Mouse (Mus musculus): ENCODE results near the gene Tbrg4. TPM values are rescaled to one million over a fixed set of nuclear protein-coding genes. Genes with fewer than 3 reads are reported as not detected.

Gene Tbrg4
- polyA plus RNA-seq, 1 experiment from 2014 or later = 80.0 TPM

- H3K36me3 ChIP-seq (replicated peaks) = peaks cover 61% of the 10 kb centered on the region
- H3K4me1 ChIP-seq = peaks cover 32% of the 10 kb centered on the region
These were observed 28.3 kb downstream of the Tbrg4 start for GRCm38 (mm10) chr11:6597523-6597922.

DNA sequence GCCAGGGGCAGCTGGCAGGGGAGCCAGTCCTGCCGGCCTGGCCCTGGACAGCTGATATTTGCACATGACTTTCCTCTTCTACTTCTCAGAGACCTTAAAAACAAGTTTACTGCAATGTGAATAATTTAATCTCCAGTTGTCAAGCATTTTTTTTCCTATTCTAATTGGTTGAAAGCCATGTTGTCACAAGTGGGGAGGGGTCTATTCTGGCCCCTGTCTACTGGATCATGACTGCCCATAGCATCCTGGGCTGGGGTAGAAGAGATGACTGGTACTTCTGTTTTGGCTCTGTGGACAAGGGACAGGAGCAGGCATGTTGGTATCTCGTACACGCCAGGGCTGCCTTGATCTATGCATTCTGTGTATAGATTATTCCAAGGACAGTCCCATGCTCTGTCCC lies 29.3 kb downstream of the Tbrg4 start:
- Histone ChIP-seq H3K9me3 (no peaks in the 10 kb centered on the region), H3K27ac (no peak overlapping the region), H3K4me3 (no peak overlapping the region), H3K36me3 (replicated peaks) (peaks cover 70% of the 10 kb centered on the region), H3K4me1 (peaks cover 30% of the 10 kb centered on the region), H3K27me3 (ENCODE audit: poor library complexity, severe bottlenecking) (no peaks in the 10 kb centered on the region)
- 87% methylated on average over 3 of the region's 3 CpGs for WGBS
- no peak for DNase-seq (ENCODE audit: extremely low spot score, low spot score)

More at GRCm38 (mm10) chr11:6597523-6597922, 28.3 kb downstream of the Tbrg4 start:
- peaks cover 5% of the 10 kb centered on the region; the same call in 1 of the 2 replicates for H3K27me3 ChIP-seq (ENCODE audit: poor library complexity, severe bottlenecking)
- H3K9me3 ChIP-seq = no peaks in the 10 kb centered on the region
- no peak overlapping the region for H3K27ac ChIP-seq
- no peak overlapping the region for H3K4me3 ChIP-seq
- WGBS = 84% methylated on average over 7 of the region's 7 CpGs
- no peak for DNase-seq (ENCODE audit: extremely low spot score, low spot score)

DNA sequence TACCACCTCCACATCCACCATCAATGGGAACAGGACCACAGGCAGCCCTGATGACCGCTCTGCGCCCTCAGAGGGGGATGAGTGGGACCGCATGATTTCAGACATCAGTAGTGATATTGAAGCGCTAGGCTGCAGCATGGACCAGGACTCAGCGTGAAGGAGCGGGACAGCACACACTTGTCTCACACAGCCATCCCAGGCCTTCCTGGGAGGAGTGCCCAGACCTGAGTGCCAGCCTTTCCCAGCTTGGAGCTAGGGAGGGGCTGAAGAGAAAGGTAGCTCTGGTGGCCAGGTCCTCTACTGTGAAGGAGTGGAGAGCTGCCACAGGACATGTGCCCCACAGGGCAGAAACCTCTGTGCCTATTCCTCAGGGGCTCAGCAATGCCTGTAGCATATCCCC lies 29.7 kb downstream of the Tbrg4 start:
- Histone ChIP-seq H3K27ac (no peak overlapping the region), H3K9me3 (no peaks in the 10 kb centered on the region), H3K36me3 (replicated peaks) (peaks cover 74% of the 10 kb centered on the region), H3K4me1 (peaks cover 30% of the 10 kb centered on the region), H3K27me3 (ENCODE audit: poor library complexity, severe bottlenecking) (no peaks in the 10 kb centered on the region), H3K4me3 (no peak overlapping the region)
- DNase-seq (ENCODE audit: extremely low spot score, low spot score) = no peak
- WGBS = 93% methylated on average over 6 of the region's 6 CpGs

- Histone ChIP-seq H3K9me3 (no peaks in the 10 kb centered on the region), H3K36me3 (replicated peaks) (peaks cover 83% of the 10 kb centered on the region), H3K27me3 (ENCODE audit: poor library complexity, severe bottlenecking) (no peaks in the 10 kb centered on the region), H3K4me3 (no peak overlapping the region), H3K4me1 (peaks cover 26% of the 10 kb centered on the region), H3K27ac (no peak overlapping the region)
- DNase-seq (ENCODE audit: extremely low spot score, low spot score) = no peak
- 90% methylated on average over 5 of the region's 5 CpGs for WGBS
These were observed 30.5 kb downstream of the Tbrg4 start for GRCm38 (mm10) chr11:6595339-6595738.

- H3K36me3 ChIP-seq (replicated peaks) = peaks cover 88% of the 10 kb centered on the region
These were observed 31.0 kb downstream of the Tbrg4 start for GRCm38 (mm10) chr11:6594845-6595244.

DNA sequence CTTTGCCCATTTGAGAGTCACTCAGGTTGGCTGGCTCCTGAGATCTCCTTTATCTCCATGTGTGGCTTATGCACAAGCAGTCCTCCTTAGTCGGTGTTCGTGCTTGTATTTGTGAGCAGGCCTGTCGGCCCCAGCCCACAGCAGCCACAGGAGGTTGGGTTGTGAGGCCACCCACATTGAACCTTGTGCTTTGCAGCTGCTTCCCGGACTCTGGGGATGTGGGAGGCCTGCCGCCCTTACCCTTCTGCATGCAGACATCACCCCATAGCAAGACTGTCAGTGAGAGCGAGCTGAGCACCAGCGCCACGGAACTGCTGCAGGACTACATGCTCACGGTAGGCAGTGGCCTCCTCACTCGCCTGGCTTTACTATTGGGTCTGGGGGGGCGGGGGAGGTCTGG lies 32.5 kb downstream of the Tbrg4 start:
- Histone ChIP-seq H3K27me3 (ENCODE audit: poor library complexity, severe bottlenecking) (no peaks in the 10 kb centered on the region), H3K36me3 (replicated peaks) (peaks cover 99% of the 10 kb centered on the region), H3K27ac (no peak overlapping the region), H3K9me3 (no peaks in the 10 kb centered on the region), H3K4me3 (no peak overlapping the region), H3K4me1 (peaks cover 7% of the 10 kb centered on the region)
- DNase-seq (ENCODE audit: extremely low spot score, low spot score) = no peak
- WGBS = 85% methylated on average over 11 of the region's 11 CpGs

More at GRCm38 (mm10) chr11:6594845-6595244, 31.0 kb downstream of the Tbrg4 start:
- no peak overlapping the region for H3K27ac ChIP-seq
- DNase-seq (ENCODE audit: extremely low spot score, low spot score) = no peak
- 94% methylated on average over 6 of the region's 6 CpGs for WGBS
- H3K27me3 ChIP-seq (ENCODE audit: poor library complexity, severe bottlenecking) = no peaks in the 10 kb centered on the region
- no peaks in the 10 kb centered on the region for H3K9me3 ChIP-seq
- no peak overlapping the region for H3K4me3 ChIP-seq
- peaks cover 22% of the 10 kb centered on the region for H3K4me1 ChIP-seq

DNA sequence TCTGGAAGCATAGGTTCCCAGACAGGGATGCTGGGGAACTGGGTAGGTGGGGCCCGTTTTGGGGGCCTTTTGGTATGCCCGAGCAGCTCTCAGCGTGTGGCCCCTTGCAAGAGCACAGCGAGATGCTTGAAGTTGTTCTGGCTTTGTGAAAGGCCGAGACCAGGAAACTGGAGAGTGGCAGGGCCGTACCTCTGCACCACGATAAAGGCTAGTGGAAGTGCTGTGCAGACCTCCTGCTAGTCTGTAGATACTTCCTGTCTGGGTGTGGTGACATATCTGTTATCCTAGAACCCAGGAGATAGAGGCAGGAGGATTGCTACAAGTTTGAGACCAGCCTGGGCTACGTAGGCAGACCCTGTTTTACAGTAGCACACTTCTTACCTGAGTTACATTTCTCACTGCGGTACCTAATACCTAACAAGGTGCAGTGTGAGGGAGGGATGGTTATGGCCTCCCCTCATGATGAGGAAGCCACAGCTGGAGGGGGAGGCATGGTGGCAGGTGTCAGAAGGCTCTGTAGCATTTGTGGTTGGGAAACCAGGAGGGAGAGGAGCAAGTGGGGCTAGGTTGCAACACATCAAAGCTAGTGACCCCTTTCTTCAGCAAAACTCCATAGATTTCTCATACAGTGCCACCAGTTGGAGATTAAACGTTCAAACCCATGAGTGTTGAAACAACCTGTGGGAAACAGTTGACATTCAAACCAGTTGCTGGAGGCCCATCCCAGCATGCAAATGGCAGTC lies 34.8 kb downstream of the Tbrg4 start:
- 87% methylated on average over 10 of the region's 10 CpGs for WGBS
- H3K27ac ChIP-seq = no peak overlapping the region
- H3K36me3 ChIP-seq (replicated peaks) = peaks cover 97% of the 10 kb centered on the region
- H3K9me3 ChIP-seq = no peaks in the 10 kb centered on the region
- DNase-seq (ENCODE audit: extremely low spot score, low spot score) = no peak
- no peak overlapping the region for H3K4me3 ChIP-seq
- H3K27me3 ChIP-seq (ENCODE audit: poor library complexity, severe bottlenecking) = no peaks in the 10 kb centered on the region
- H3K4me1 ChIP-seq = no peaks in the 10 kb centered on the region

DNA sequence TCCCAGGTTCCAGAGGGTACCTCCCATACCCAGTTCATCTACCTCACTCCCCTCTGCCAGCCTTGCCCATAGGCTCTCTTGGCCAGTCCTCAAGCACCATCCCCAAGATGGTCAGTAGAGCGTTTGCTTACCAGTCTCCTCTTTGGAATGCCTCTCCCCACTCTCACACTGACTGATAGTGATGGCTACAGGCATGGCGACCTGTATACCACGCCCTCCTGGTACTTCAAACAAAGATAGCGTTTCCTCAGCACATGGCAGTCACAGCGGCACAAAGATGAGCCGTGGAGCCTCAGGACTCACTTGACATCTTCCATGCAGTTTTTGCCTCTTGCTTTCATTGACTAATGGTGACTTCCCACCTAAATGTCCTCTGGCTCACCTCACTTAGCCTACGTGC lies 36.0 kb downstream of the Tbrg4 start:
- no peak for DNase-seq (ENCODE audit: extremely low spot score, low spot score)
- WGBS = 91% methylated on average over 7 of the region's 7 CpGs
- no peaks in the 10 kb centered on the region for H3K27me3 ChIP-seq (ENCODE audit: poor library complexity, severe bottlenecking)
- no peak overlapping the region for H3K27ac ChIP-seq
- peaks cover 97% of the 10 kb centered on the region for H3K36me3 ChIP-seq (replicated peaks)
- H3K4me3 ChIP-seq = no peak overlapping the region
- H3K4me1 ChIP-seq = no peaks in the 10 kb centered on the region
- no peaks in the 10 kb centered on the region for H3K9me3 ChIP-seq

- DNase-seq (ENCODE audit: extremely low spot score, low spot score) = no peak
- no peaks in the 10 kb centered on the region for H3K27me3 ChIP-seq (ENCODE audit: poor library complexity, severe bottlenecking)
- no peak overlapping the region for H3K27ac ChIP-seq
- no peak overlapping the region for H3K4me3 ChIP-seq
- H3K36me3 ChIP-seq (replicated peaks) = peaks cover 95% of the 10 kb centered on the region
- no peaks in the 10 kb centered on the region for H3K4me1 ChIP-seq
- WGBS = 93% methylated on average over 7 of the region's 7 CpGs
- H3K9me3 ChIP-seq = no peaks in the 10 kb centered on the region
These were observed 37.6 kb downstream of the Tbrg4 start for GRCm38 (mm10) chr11:6588295-6588694.

- DNase-seq (ENCODE audit: extremely low spot score, low spot score) = no peak
- Histone ChIP-seq H3K27me3 (ENCODE audit: poor library complexity, severe bottlenecking) (no peaks in the 10 kb centered on the region), H3K27ac (no peak overlapping the region), H3K9me3 (no peaks in the 10 kb centered on the region), H3K4me1 (no peaks in the 10 kb centered on the region), H3K4me3 (no peak overlapping the region), H3K36me3 (replicated peaks) (peaks cover 88% of the 10 kb centered on the region)
- WGBS = 96% methylated on average over 7 of the region's 7 CpGs
These were observed 38.5 kb downstream of the Tbrg4 start for GRCm38 (mm10) chr11:6587249-6587940.

DNA sequence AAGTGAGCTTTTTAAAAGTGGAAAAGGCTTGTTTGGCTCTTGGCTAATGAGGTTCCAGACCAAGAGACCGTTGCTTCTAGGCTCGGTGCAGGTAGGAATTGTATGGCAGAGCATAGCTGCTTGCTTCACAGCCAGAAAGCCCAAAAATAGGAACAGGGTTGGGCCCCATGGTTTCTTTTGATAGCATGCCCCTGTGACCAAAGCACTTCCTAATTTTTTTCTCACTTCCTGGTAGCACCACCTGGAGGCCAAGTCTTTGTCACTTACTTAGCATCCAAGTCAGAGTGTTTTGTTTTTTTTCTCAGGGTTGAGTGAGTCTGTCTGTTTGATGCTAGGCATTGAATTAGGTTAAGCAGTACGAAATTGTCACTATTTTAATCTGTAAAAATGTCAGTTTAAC lies 39.2 kb downstream of the Tbrg4 start:
- no peak for DNase-seq (ENCODE audit: extremely low spot score, low spot score)
- 89% methylated on average over 3 of the region's 3 CpGs for WGBS
- H3K9me3 ChIP-seq = no peaks in the 10 kb centered on the region
- no peak overlapping the region for H3K27ac ChIP-seq
- H3K4me3 ChIP-seq = no peak overlapping the region
- no peaks in the 10 kb centered on the region for H3K4me1 ChIP-seq
- peaks cover 85% of the 10 kb centered on the region for H3K36me3 ChIP-seq (replicated peaks)
- H3K27me3 ChIP-seq (ENCODE audit: poor library complexity, severe bottlenecking) = no peaks in the 10 kb centered on the region

DNA sequence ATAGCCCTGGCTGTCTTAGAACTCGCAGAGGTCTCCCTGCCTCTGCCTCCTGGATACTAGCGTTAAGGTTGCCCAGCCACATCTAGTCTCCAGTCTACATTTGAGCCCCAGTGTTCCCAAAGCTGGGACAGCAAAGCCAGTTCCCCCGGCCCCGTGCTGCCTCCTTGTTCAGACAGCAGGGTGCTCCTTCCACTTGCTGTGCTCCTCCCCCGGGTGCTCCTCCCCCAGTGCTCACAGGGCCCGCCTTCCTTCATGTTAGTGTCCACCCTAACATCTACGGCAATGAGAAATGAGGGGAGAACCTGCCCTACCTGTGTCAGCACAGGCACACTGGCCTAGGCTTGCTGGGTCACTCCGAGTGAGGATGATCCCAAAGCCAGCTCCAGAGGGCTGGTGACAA lies 40.1 kb downstream of the Tbrg4 start:
- Histone ChIP-seq H3K4me1 (no peaks in the 10 kb centered on the region), H3K9me3 (no peaks in the 10 kb centered on the region), H3K4me3 (no peak overlapping the region), H3K36me3 (replicated peaks) (peaks cover 81% of the 10 kb centered on the region), H3K27me3 (ENCODE audit: poor library complexity, severe bottlenecking) (no peaks in the 10 kb centered on the region), H3K27ac (no peak overlapping the region)
- no peak for DNase-seq (ENCODE audit: extremely low spot score, low spot score)
- 89% methylated on average over 8 of the region's 8 CpGs for WGBS

- no peak for DNase-seq (ENCODE audit: extremely low spot score, low spot score)
These were observed 44.3 kb downstream of the Tbrg4 start for GRCm38 (mm10) chr11:6581560-6581959.

More at GRCm38 (mm10) chr11:6581560-6581959, 44.3 kb downstream of the Tbrg4 start:
- H3K9me3 ChIP-seq = no peaks in the 10 kb centered on the region
- no peaks in the 10 kb centered on the region for H3K27me3 ChIP-seq (ENCODE audit: poor library complexity, severe bottlenecking)
- H3K27ac ChIP-seq = no peak overlapping the region
- peaks cover 4% of the 10 kb centered on the region; the same call in 1 of the 2 replicates for H3K4me1 ChIP-seq
- H3K36me3 ChIP-seq (replicated peaks) = peaks cover 75% of the 10 kb centered on the region
- WGBS = 90% methylated on average over 2 of the region's 2 CpGs
- H3K4me3 ChIP-seq = no peak overlapping the region

Measured in forebrain, embryonic 10.5 days (tissue).